ENCODE assay signal across 8 mouse cellular contexts in genomic region chr6:29347189-29347588, GRCm38 (mm10). TPM values are rescaled to one million over a fixed set of nuclear protein-coding genes. Genes with fewer than 3 reads are reported as not detected.
DNase-seq lines count a peak whose midpoint lies in the region; ATAC-seq lines count a peak whose summit lies in the region.
"Had no signal": no experiment of that assay in that cellular context is flagged by ENCODE, and none has a peak within 500 bp of the region (broad histone marks: within the 10 kb centered on the region; RNA-seq: fewer than 3 reads in every experiment).

No protein-coding gene starts in this region.

- peaks cover 26% of the 10 kb centered on the region for H3K4me1 ChIP-seq in megakaryocyte, embryonic 14.5 days
- H3K4me1 ChIP-seq in forebrain, embryonic 12.5 days: peaks cover 16% of the 10 kb centered on the region
- H3K4me1 ChIP-seq in limb, embryonic 13.5 days: peaks cover 26% of the 10 kb centered on the region
- peaks cover 10% of the 10 kb centered on the region for H3K4me1 ChIP-seq in stomach, embryonic 16.5 days (ENCODE audit: control insufficient read depth, insufficient read depth, low read length)

- H3K4me3 ChIP-seq in megakaryocyte, embryonic 14.5 days (replicated peaks): peak overlapping the region; percentile 98
- H3K4me3 ChIP-seq in forebrain, embryonic 12.5 days (replicated peaks): peak overlapping the region; percentile 82
- peak overlapping the region; percentile 92 for H3K4me3 ChIP-seq in limb, embryonic 13.5 days
- peak overlapping the region; percentile 83 for H3K4me3 ChIP-seq in stomach, embryonic 16.5 days (replicated peaks; ENCODE audit: low read length)

- no peak for DNase-seq in left cerebral cortex, adult 18-20 months (ENCODE audit: low spot score in 2 of 2)
- no peak for DNase-seq in Muller cell, postnatal 12 days (ENCODE audit: inconsistent ontology term)

- ATAC-seq in megakaryocyte, adult 5-6 weeks (ENCODE audit: poor library complexity, severe bottlenecking): no peak
- ATAC-seq in forebrain, embryonic 12.5 days (ENCODE audit: low FRiP score): no peak
- no peak for ATAC-seq in limb, embryonic 13.5 days (ENCODE audit: low FRiP score, low read depth)
- ATAC-seq in stomach, embryonic 16.5 days (ENCODE audit: insufficient read depth, low FRiP score): no peak

- H3K4me2 ChIP-seq in forebrain, embryonic 12.5 days: peak overlapping the region; percentile 77
- peak overlapping the region; percentile 76 for H3K4me2 ChIP-seq in limb, embryonic 13.5 days (replicated peaks)
- peak overlapping the region; percentile 68 for H3K4me2 ChIP-seq in stomach, embryonic 16.5 days (ENCODE audit: low read depth, low read length)

- H3K9me3 ChIP-seq in megakaryocyte, embryonic 14.5 days: no peaks in the 10 kb centered on the region
- H3K9me3 ChIP-seq in forebrain, embryonic 12.5 days: no peaks in the 10 kb centered on the region
- H3K9me3 ChIP-seq in limb, embryonic 13.5 days: no peaks in the 10 kb centered on the region
- H3K9me3 ChIP-seq in stomach, embryonic 16.5 days (replicated peaks; ENCODE audit: control insufficient read depth, low read length): no peaks in the 10 kb centered on the region

- H3K36me3 ChIP-seq in megakaryocyte, embryonic 14.5 days (replicated peaks; ENCODE audit: low read length): peaks cover 2% of the 10 kb centered on the region
- no peaks in the 10 kb centered on the region for H3K36me3 ChIP-seq in forebrain, embryonic 12.5 days (replicated peaks)
- no peaks in the 10 kb centered on the region for H3K36me3 ChIP-seq in limb, embryonic 13.5 days
- no peaks in the 10 kb centered on the region for H3K36me3 ChIP-seq in stomach, embryonic 16.5 days (ENCODE audit: control insufficient read depth, insufficient read depth, low read length)

- peak overlapping the region; percentile 81 for H3K27ac ChIP-seq in forebrain, embryonic 12.5 days
- H3K27ac ChIP-seq in limb, embryonic 13.5 days: peak overlapping the region; percentile 91
- H3K27ac ChIP-seq in stomach, embryonic 16.5 days (ENCODE audit: low read length): peak overlapping the region; percentile 90

- peak overlapping the region; percentile 74 for H3K9ac ChIP-seq in forebrain, embryonic 12.5 days
- peak overlapping the region; percentile 74 for H3K9ac ChIP-seq in limb, embryonic 13.5 days
- H3K9ac ChIP-seq in stomach, embryonic 16.5 days (ENCODE audit: low read length): peak overlapping the region; percentile 84

- 38% methylated on average over 7 of the region's 7 CpGs for WGBS in forebrain, embryonic 12.5 days
- 34% methylated on average over 7 of the region's 7 CpGs for WGBS in limb, embryonic 13.5 days
- WGBS in stomach, embryonic 16.5 days: 27% methylated on average over 7 of the region's 7 CpGs

- peaks cover 4% of the 10 kb centered on the region for H3K27me3 ChIP-seq in megakaryocyte, embryonic 14.5 days (replicated peaks)
- no peaks in the 10 kb centered on the region for H3K27me3 ChIP-seq in forebrain, embryonic 12.5 days
- H3K27me3 ChIP-seq in limb, embryonic 13.5 days: no peaks in the 10 kb centered on the region
- no peaks in the 10 kb centered on the region for H3K27me3 ChIP-seq in stomach, embryonic 16.5 days (ENCODE audit: control insufficient read depth, insufficient read depth, low read length)

RNA-seq across cellular contexts. Expression of gene Calu, which starts 0.7 kb away (rescaled TPM):
- polyA plus RNA-seq in megakaryocyte, embryonic 14.5 days (2012; ENCODE audit: insufficient read depth, low replicate concordance): 6.4 and 8.2 TPM in 2 replicates
- 53.9 and 57.4 TPM in 2 replicates for total RNA-seq in megakaryocyte, adult 5-6 weeks (2015)
- 123 and 142 TPM in 2 replicates for total RNA-seq in megakaryocyte, adult 5-6 weeks (2017)
- 192 and 207 TPM in 2 replicates for polyA plus RNA-seq in forebrain, embryonic 12.5 days (2016; fragmentation: Nextera tagmentation; extraction: Ambion mirVana)
- 436 and 476 TPM in 2 replicates for polyA plus RNA-seq in limb, embryonic 13.5 days (2015; fragmentation: Nextera tagmentation; extraction: Ambion mirVana)
- polyA plus RNA-seq in stomach, embryonic 16.5 days (2015; fragmentation: Nextera tagmentation; extraction: Ambion mirVana): 391 and 420 TPM in 2 replicates
- total RNA-seq in left cerebral cortex, adult 18-20 months (2021): 10 to 100 TPM; 59.4 to 62.6 TPM

RNA-seq across cellular contexts. Expression of gene Fam71f1, which starts 28.2 kb away (rescaled TPM):
- polyA plus RNA-seq in megakaryocyte, embryonic 14.5 days (2012; ENCODE audit: insufficient read depth, low replicate concordance): not detected in 2 replicates
- not detected in 2 replicates for total RNA-seq in megakaryocyte, adult 5-6 weeks (2015)
- total RNA-seq in megakaryocyte, adult 5-6 weeks (2017): not detected in 2 replicates
- polyA plus RNA-seq in forebrain, embryonic 12.5 days (2016; fragmentation: Nextera tagmentation; extraction: Ambion mirVana): not detected in 2 replicates
- polyA plus RNA-seq in limb, embryonic 13.5 days (2015; fragmentation: Nextera tagmentation; extraction: Ambion mirVana): 0.14 and 0.20 TPM in 2 replicates
- polyA plus RNA-seq in stomach, embryonic 16.5 days (2015; fragmentation: Nextera tagmentation; extraction: Ambion mirVana): not detected in 2 replicates
- total RNA-seq in left cerebral cortex, adult 18-20 months (2021): not detected
- total RNA-seq: common myeloid progenitor, adult 5-6 weeks had no signal

RNA-seq across cellular contexts. Expression of gene Opn1sw, which starts 41.1 kb away (rescaled TPM):
- polyA plus RNA-seq in megakaryocyte, embryonic 14.5 days (2012; ENCODE audit: insufficient read depth, low replicate concordance): not detected in 2 replicates
- total RNA-seq in megakaryocyte, adult 5-6 weeks (2015): not detected in 2 replicates
- total RNA-seq in megakaryocyte, adult 5-6 weeks (2017): not detected in 2 replicates
- polyA plus RNA-seq in forebrain, embryonic 12.5 days (2016; fragmentation: Nextera tagmentation; extraction: Ambion mirVana): 0.23 and 0.37 TPM in 2 replicates
- 0.56 and 1.2 TPM in 2 replicates for polyA plus RNA-seq in limb, embryonic 13.5 days (2015; fragmentation: Nextera tagmentation; extraction: Ambion mirVana)
- 0.86 and 1.1 TPM in 2 replicates for polyA plus RNA-seq in stomach, embryonic 16.5 days (2015; fragmentation: Nextera tagmentation; extraction: Ambion mirVana)
- total RNA-seq in left cerebral cortex, adult 18-20 months (2021): under 1 TPM; 0.14 to 0.30 TPM
- total RNA-seq: common myeloid progenitor, adult 5-6 weeks had no signal

RNA-seq across cellular contexts. Expression of gene Ccdc136, which starts 48.9 kb away (rescaled TPM):
- not detected in 2 replicates for polyA plus RNA-seq in megakaryocyte, embryonic 14.5 days (2012; ENCODE audit: insufficient read depth, low replicate concordance)
- total RNA-seq in megakaryocyte, adult 5-6 weeks (2015): 0.11 TPM in 1 of 2 replicates, not detected in the other
- total RNA-seq in megakaryocyte, adult 5-6 weeks (2017): 1.5 TPM in 1 of 2 replicates, not detected in the other
- 27.2 and 29.9 TPM in 2 replicates for polyA plus RNA-seq in forebrain, embryonic 12.5 days (2016; fragmentation: Nextera tagmentation; extraction: Ambion mirVana)
- polyA plus RNA-seq in limb, embryonic 13.5 days (2015; fragmentation: Nextera tagmentation; extraction: Ambion mirVana): 28.2 and 31.6 TPM in 2 replicates
- polyA plus RNA-seq in stomach, embryonic 16.5 days (2015; fragmentation: Nextera tagmentation; extraction: Ambion mirVana): 14.4 and 15.4 TPM in 2 replicates
- total RNA-seq in left cerebral cortex, adult 18-20 months (2021): 100 to 1,000 TPM; 105 to 113 TPM
- total RNA-seq: common myeloid progenitor, adult 5-6 weeks had no signal

Comparison
In these comparisons a context has a peak if more than half of its experiments do, and no peak if none do; other contexts are left out.
1. RNA of gene Calu, which starts 0.7 kb away (polyA plus RNA-seq): 436 to 476 TPM in limb, embryonic 13.5 days, 391 to 420 TPM in stomach, embryonic 16.5 days and 192 to 207 TPM in forebrain, embryonic 12.5 days; 6.4 to 8.2 TPM in megakaryocyte, embryonic 14.5 days; every median in the first group is over 10 times any median in the second.
2. Peak in every context shown above with its lines, with median percentiles within 50 percentile points of each other: H3K4me3 ChIP-seq, H3K27ac ChIP-seq, H3K4me2 ChIP-seq and H3K9ac ChIP-seq.